Mouse (Mus musculus): ENCODE data around the gene Cmtr1. TPM values are rescaled to one million over a fixed set of nuclear protein-coding genes. Genes with fewer than 3 reads are reported as not detected.
A peak's percentile ranks its signal among the peaks of the same experiment; 100 is the strongest.

Cmtr1 gene
- total RNA-seq, 4 experiments from 2014 or later = 112 to 142 (median 127) TPM

DNA sequence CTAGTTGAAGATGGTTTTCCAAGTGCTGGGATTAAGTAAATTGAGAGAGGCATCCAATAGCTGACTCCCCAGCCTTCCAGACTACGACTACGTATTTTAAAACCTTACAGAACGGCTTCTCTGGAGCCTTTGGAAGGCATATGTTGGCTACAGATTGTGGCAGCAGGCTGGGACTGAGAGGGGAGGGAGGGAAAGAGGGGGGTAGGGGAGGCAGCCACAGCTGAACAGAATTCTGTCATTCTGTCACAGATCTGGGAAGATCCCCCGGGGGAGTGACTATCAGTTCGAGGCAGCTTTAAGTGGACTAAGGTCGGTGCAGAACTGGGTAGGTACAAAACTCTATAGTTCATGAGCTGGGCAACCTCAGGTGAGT lies 71.5 kb downstream of the Cmtr1 start:
- no peak for DNase-seq (ENCODE audit: low spot score in 2 of 2)

- no peak for DNase-seq (ENCODE audit: low spot score in 2 of 2)
Observed at GRCm38 (mm10) chr17:29732522-29732921, 72.1 kb downstream of the Cmtr1 start.

DNA sequence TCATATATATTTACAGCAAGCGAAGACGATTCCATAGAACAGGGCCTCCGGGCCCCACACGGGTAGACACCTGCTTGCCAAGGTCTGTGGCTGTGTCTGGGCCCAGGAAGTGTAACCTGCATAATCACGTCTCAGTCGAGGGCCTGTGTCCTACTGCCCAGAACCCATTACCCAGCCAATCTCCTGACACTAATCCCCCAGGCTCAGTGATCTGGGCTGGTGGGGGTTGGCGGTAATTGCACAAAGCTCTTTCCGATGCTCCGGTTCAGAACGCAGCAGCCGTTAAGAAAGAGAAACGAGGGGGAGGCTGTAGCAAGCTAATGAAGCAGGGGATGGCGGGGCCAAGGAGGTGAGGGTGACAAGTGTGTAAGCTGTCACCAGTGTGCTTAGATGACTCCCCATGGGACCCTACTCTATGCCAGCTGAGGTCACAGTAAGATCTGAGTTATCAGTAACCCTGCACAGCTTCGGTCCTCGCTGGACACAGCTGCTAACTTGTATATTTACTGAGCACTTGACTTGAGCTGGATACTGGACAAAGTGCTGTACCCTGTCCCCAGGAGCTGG lies 76.1 kb downstream of the Cmtr1 start:
- no peak for DNase-seq (ENCODE audit: low spot score in 2 of 2)

- peak in 1 of 2 experiments; percentile 49 for DNase-seq (ENCODE audit: low spot score in 2 of 2)
Observed at GRCm38 (mm10) chr17:29737849-29738804, 77.7 kb downstream of the Cmtr1 start.

DNA sequence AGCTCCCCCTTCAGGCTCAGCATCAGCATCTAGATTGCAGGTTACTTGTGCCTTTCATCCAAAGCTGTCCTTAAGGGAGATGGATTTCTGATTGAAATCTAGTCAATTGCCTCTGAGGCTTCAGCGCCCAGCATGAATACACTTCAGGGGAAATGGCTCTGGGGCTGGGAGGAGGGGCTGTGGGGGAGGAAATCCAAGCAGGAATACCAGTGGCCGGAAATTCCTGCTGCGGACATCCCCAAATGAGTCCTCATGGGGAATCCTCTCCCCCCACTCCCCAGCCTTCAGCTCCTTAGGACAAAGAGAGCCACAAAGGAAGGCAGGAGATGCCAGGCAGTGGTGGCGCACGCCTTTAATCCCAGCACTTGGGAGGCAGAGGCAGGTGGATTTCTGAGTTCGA lies 87.1 kb downstream of the Cmtr1 start:
- DNase-seq (ENCODE audit: low spot score in 2 of 2) = no peak

DNA sequence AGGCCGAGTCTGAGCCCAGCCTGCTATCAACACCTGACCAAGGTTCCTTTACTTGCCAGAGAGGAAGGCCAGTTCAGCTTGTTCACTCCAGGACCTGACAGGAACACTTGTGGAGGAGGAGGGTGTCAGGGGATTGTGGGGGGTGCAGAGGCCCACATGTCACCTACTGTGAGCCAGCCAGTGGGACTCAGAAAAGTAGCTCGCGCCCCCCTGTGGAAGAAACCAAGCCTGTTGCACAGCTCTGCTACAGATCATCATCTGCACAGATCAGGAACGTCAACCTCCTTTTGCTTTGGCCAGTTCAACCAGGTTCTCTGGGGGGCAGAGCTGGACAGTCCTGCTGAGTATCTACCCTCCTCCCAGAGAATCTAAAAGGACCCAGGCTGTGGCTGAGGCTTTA lies 94.1 kb downstream of the Cmtr1 start:
- DNase-seq (ENCODE audit: low spot score in 2 of 2) = no peak

Other genes with a start within 250 kb of the Cmtr1 start
- 1 to 10 TPM; 4.3 to 6.0 (median 5.1) TPM for gene Pim1, start 169.8 kb upstream of the Cmtr1 start, total RNA-seq (2022)
- gene Gm17657, start 111.0 kb upstream of the Cmtr1 start, total RNA-seq (2022) = not detected
- 10 to 100 TPM; 35.6 to 39.5 (median 38.4) TPM for gene Tbc1d22b, start 110.8 kb upstream of the Cmtr1 start, total RNA-seq (2022)
- gene Tmem217, start 108.2 kb upstream of the Cmtr1 start, total RNA-seq (2022) = not detected
- gene Rnf8, start 45.8 kb upstream of the Cmtr1 start, total RNA-seq (2022) = 10 to 100 TPM; 60.2 to 65.5 (median 62.3) TPM
- gene Gm28043, start 45.7 kb upstream of the Cmtr1 start, total RNA-seq (2022) = 1 to 10 TPM; 3.8 to 6.2 (median 4.8) TPM
- 10 to 100 TPM; 14.7 to 20.3 (median 17.4) TPM for gene Ccdc167, start 56.4 kb downstream of the Cmtr1 start, total RNA-seq (2022)